ENCODE assay signal across 28 mouse cellular contexts in the genomic region with DNA sequence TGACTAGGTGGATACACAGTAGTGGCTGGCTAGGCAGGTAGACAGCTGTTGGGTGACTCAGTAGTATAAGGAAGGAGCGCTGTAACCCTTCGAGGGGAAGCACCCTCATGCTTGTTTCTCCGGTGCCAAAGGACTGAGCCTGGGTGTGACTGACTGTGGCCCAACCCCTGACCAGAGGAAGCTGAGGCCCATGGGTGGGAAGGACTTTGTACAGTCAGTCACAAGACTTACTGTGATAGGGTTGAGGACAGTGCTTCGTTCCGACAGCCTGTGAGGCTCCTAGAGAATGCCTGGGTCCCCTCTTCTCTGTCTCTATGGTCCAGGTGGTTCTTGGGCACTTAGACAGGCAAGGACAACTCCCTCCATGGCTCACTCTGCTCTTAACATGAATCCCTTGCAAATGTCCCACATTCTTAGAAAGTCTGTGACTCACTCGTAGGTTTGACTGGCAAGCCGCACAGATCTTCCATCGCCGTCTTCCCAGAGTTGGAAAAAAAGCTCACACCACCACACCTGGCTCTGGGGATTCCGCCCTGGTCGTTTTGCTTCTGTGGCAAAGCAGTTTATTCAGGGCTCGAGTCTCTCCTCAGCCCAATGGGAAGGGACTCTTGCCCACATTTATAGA.
A peak's percentile ranks its signal among the peaks of the same experiment; 100 is the strongest.
DNase-seq lines count a peak whose midpoint lies in the region; ATAC-seq and TF ChIP-seq lines count a peak whose summit lies in the region.
"Had no signal": no experiment of that assay in that cellular context is flagged by ENCODE, and none has a peak within 500 bp of the region (broad histone marks: within the 10 kb centered on the region; RNA-seq: fewer than 3 reads in every experiment).

No protein-coding gene starts in this region.

- H3K4me2 ChIP-seq in hindbrain, embryonic 16.5 days (ENCODE audit: low read length) = no peak overlapping the region
- H3K4me2 ChIP-seq in CH12.LX (ENCODE audit: insufficient read depth, low read depth, poor library complexity, severe bottlenecking) = no peak overlapping the region
- H3K4me2 ChIP-seq: embryonic facial prominence, embryonic 12.5 days; forebrain, embryonic 13.5 days; heart, embryonic 15.5 days; hindbrain, embryonic 15.5 days; kidney, embryonic 15.5 days had no signal

- no peaks in the 10 kb centered on the region for H3K36me3 ChIP-seq in hindbrain, embryonic 10.5 days
- no peaks in the 10 kb centered on the region for H3K36me3 ChIP-seq in hindbrain, embryonic 16.5 days (ENCODE audit: control insufficient read depth, insufficient read depth, low read length)
- no peaks in the 10 kb centered on the region for H3K36me3 ChIP-seq in CH12.LX (replicated peaks in 1 of 2; ENCODE audit: control insufficient read depth in 1 of 2, insufficient read depth in 1 of 2, low read length in 1 of 2)
- no peaks in the 10 kb centered on the region for H3K36me3 ChIP-seq in small intestine, adult 2 months (ENCODE audit: control insufficient read depth, insufficient read depth, low read length)
- H3K36me3 ChIP-seq: embryonic facial prominence, embryonic 12.5 days; G1E; heart, embryonic 15.5 days; hindbrain, embryonic 15.5 days; kidney, embryonic 15.5 days had no signal

- H3K4me1 ChIP-seq in hindbrain, embryonic 10.5 days (replicated peaks) = peaks cover 91% of the 10 kb centered on the region
- H3K4me1 ChIP-seq in hindbrain, embryonic 16.5 days (ENCODE audit: control insufficient read depth, insufficient read depth, low read depth, low read length) = peaks cover 24% of the 10 kb centered on the region
- H3K4me1 ChIP-seq in CH12.LX (ENCODE audit: control insufficient read depth in 1 of 2, insufficient read depth in 2 of 2) = peaks cover 38 to 58% of the 10 kb centered on the region in 2 experiments
- H3K4me1 ChIP-seq in small intestine, adult 2 months (ENCODE audit: control insufficient read depth, insufficient read depth, insufficient read length, low read length) = peaks cover 37% of the 10 kb centered on the region

- TF ChIP-seq EP300 in CH12.LX (IDR thresholded peaks at IDR 0.05; ENCODE audit: low read length) = no peak

- WGBS in hindbrain, embryonic 10.5 days = 94% methylated on average over 12 of the region's 12 CpGs
- 94% methylated on average over 12 of the region's 12 CpGs for WGBS in hindbrain, embryonic 16.5 days
- 38% methylated on average over 12 of the region's 12 CpGs for WGBS in large intestine, adult 2 months
- 38% methylated on average over 12 of the region's 12 CpGs for WGBS in small intestine, adult 2 months

- in situ Hi-C loops in CH12.LX (cut with MboI; ENCODE audit: low pct_ligation_motif_present, low pct_unique_long_range_greater_than_20kb, low sequenced_read_pairs) = loop anchor here (5.0 kb wide), 2 partner anchors 86 to 131 kb away; no protein-coding TSS in a partner anchor

- TF ChIP-seq CTCF in CH12.LX (conservative IDR thresholded peaks at IDR 0.05 in 1 of 2, IDR thresholded peaks at IDR 0.05 in 1 of 2; ENCODE audit: low read depth in 2 of 2, low read length in 2 of 2) = no peak
- TF ChIP-seq CTCF in small intestine, adult 2 months (IDR thresholded peaks at IDR 0.05; ENCODE audit: extremely low read depth, insufficient read length, insufficient replicate concordance, low read depth, low read length) = no peak

- H3K9me3 ChIP-seq in hindbrain, embryonic 10.5 days = no peaks in the 10 kb centered on the region
- H3K9me3 ChIP-seq in hindbrain, embryonic 16.5 days (ENCODE audit: control insufficient read depth, low read length) = no peaks in the 10 kb centered on the region
- H3K9me3 ChIP-seq in CH12.LX (replicated peaks; ENCODE audit: low read length) = no peaks in the 10 kb centered on the region
- H3K9me3 ChIP-seq: embryonic facial prominence, embryonic 12.5 days; forebrain, embryonic 13.5 days; G1E; heart, embryonic 15.5 days; hindbrain, embryonic 15.5 days; kidney, embryonic 15.5 days had no signal

- peak overlapping the region; percentile 85 for H3K27ac ChIP-seq in hindbrain, embryonic 10.5 days
- H3K27ac ChIP-seq in hindbrain, embryonic 16.5 days (ENCODE audit: low read depth, low read length) = no peak overlapping the region
- H3K27ac ChIP-seq in CH12.LX (ENCODE audit: insufficient read depth, low read depth) = no peak overlapping the region
- H3K27ac ChIP-seq in small intestine, adult 2 months (ENCODE audit: insufficient read depth, low read depth, low read length) = peak overlapping the region; percentile 98
- H3K27ac ChIP-seq: embryonic facial prominence, embryonic 12.5 days; forebrain, embryonic 13.5 days; heart, adult 2 months; heart, embryonic 15.5 days; hindbrain, embryonic 15.5 days; kidney, embryonic 15.5 days had no signal

- no peak for ATAC-seq in hindbrain, embryonic 16.5 days
- ATAC-seq: forebrain, embryonic 13.5 days; liver, postnatal 0 days; Patski had no signal

- TF ChIP-seq POLR2A in CH12.LX (IDR thresholded peaks at IDR 0.05; ENCODE audit: low read depth, low read length) = no peak
- TF ChIP-seq POLR2A in small intestine, adult 2 months (IDR thresholded peaks at IDR 0.05; ENCODE audit: low read depth, low read length) = peak; percentile 59; the same call in 1 of the 2 replicates

- no peak overlapping the region for H3K4me3 ChIP-seq in hindbrain, embryonic 10.5 days
- no peak overlapping the region for H3K4me3 ChIP-seq in hindbrain, embryonic 16.5 days (ENCODE audit: low read length)
- no peak overlapping the region for H3K4me3 ChIP-seq in CH12.LX (replicated peaks in 1 of 3; ENCODE audit: low read depth in 2 of 3, low read length in 2 of 3, poor library complexity in 1 of 3)
- H3K4me3 ChIP-seq in small intestine, adult 2 months (ENCODE audit: low read depth, low read length) = no peak overlapping the region
- H3K4me3 ChIP-seq: embryonic facial prominence, embryonic 12.5 days; erythroblast, embryonic 14.5 days; forebrain, embryonic 13.5 days; heart, adult 2 months; heart, embryonic 15.5 days; hindbrain, embryonic 15.5 days; kidney, embryonic 15.5 days had no signal

- no peak for DNase-seq in hindbrain, embryonic 10.5 days (ENCODE audit: low spot score)
- DNase-seq in CH12.LX (ENCODE audit: extremely low read depth) = no peak
- peak; percentile 80 for DNase-seq in large intestine, adult 2 months (ENCODE audit: low read depth, low spot score)
- DNase-seq in adrenal gland, postnatal 4 days (ENCODE audit: low spot score in 2 of 2) = no peak
- DNase-seq in right cerebral cortex, adult 2 months (ENCODE audit: low spot score in 2 of 2) = no peak
- DNase-seq in retina, postnatal 1 day = no peak
- DNase-seq: cerebellum, adult 11-12 months; cerebellum, postnatal 14 days; gastrocnemius, postnatal 25 days; heart, adult 2 months; heart, postnatal 4 days; kidney, adult 11 months; kidney, postnatal 36 days; liver, postnatal 0 days; lung, postnatal 10 days; right cerebral cortex, postnatal 14 days; spleen, adult 18-20 months; thymus, postnatal 25 days had no signal

- dilution Hi-C loops in CH12.LX (cut with MboI; ENCODE audit: extremely low pct_ligation_motif_present, extremely low pct_unique_long_range_greater_than_20kb, low sequenced_read_pairs) = no loop called here

- H3K79me2 ChIP-seq in CH12.LX (replicated peaks; ENCODE audit: control insufficient read depth, extremely low read depth, insufficient read depth, poor library complexity, severe bottlenecking) = no peaks in the 10 kb centered on the region

- no peak for TF ChIP-seq RAD21 in CH12.LX (IDR thresholded peaks at IDR 0.05; ENCODE audit: low read depth, low read length)

- peaks cover 65% of the 10 kb centered on the region for H3K27me3 ChIP-seq in hindbrain, embryonic 10.5 days (ENCODE audit: insufficient read depth, poor library complexity, severe bottlenecking)
- no peaks in the 10 kb centered on the region for H3K27me3 ChIP-seq in hindbrain, embryonic 16.5 days (replicated peaks; ENCODE audit: control insufficient read depth, insufficient read depth, low read length)
- peaks cover 18% of the 10 kb centered on the region for H3K27me3 ChIP-seq in CH12.LX (replicated peaks)
- no peaks in the 10 kb centered on the region for H3K27me3 ChIP-seq in small intestine, adult 2 months (ENCODE audit: control insufficient read depth, insufficient read depth, low read length)
- H3K27me3 ChIP-seq: embryonic facial prominence, embryonic 12.5 days; hindbrain, embryonic 15.5 days; Patski had no signal

- no peak overlapping the region for H3K9ac ChIP-seq in hindbrain, embryonic 16.5 days (ENCODE audit: low read depth, low read length)
- H3K9ac ChIP-seq in CH12.LX (ENCODE audit: insufficient read depth, low read depth) = no peak overlapping the region
- H3K9ac ChIP-seq: embryonic facial prominence, embryonic 12.5 days; forebrain, embryonic 13.5 days; heart, embryonic 15.5 days; hindbrain, embryonic 15.5 days; kidney, embryonic 15.5 days; liver, postnatal 0 days had no signal

TF ChIP-seq in CH12.LX, 34 proteins besides CTCF, POLR2A, EP300 and RAD21:
- TF ChIP-seq PAX5 (IDR thresholded peaks at IDR 0.05; ENCODE audit: low read length) (no peak), BHLHE40 (IDR thresholded peaks at IDR 0.05; ENCODE audit: low read depth, low read length) (peak; percentile 37; the same call in 1 of the 2 replicates)

Comparison
In these comparisons a context has a peak if more than half of its experiments do, and no peak if none do; other contexts are left out.
1. H3K27ac ChIP-seq: peak in hindbrain, embryonic 10.5 days (single experiment) and small intestine, adult 2 months (single experiment); none in hindbrain, embryonic 16.5 days (single experiment) and CH12.LX (single experiment).